Comparison of ENCODE assay signal across 16 mouse cellular contexts in the genomic region with DNA sequence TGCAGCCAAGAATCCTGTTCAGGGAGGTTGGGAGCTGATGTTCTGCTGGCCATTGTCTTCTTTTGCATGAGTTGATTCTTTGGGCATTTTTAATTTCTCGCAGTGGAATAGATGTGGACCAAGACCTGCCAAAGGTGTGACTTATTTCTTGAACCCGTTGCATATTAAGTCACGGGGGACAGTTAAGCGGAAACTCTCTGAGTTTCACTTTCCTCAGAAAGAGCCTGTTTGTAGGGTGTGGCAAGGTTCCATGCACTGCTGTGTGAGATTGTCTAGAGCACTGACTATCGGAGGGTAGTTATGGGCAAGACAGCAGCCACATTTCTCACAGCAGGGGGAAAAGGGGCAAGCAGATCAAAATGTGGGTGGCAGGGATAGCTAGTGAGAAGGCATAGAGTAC.
"Had no signal": no experiment of that assay in that cellular context is flagged by ENCODE, and none has a peak within 500 bp of the region (broad histone marks: within the 10 kb centered on the region; RNA-seq: fewer than 3 reads in every experiment).

No protein-coding gene starts in this region.

- H3K4me2 ChIP-seq: neural tube, embryonic 13.5 days; neural tube, embryonic 15.5 days; stomach, embryonic 15.5 days had no signal

- H3K9me3 ChIP-seq: neural tube, embryonic 13.5 days; neural tube, embryonic 15.5 days; stomach, embryonic 15.5 days had no signal

- H3K36me3 ChIP-seq: stomach, embryonic 15.5 days had no signal

- H3K4me1 ChIP-seq: stomach, embryonic 15.5 days had no signal

- DNase-seq: retina, postnatal 1 day; right cerebral cortex, adult 18-20 months; right cerebral cortex, postnatal 14 days; right cerebral cortex, postnatal 25 days; right cerebral cortex, postnatal 4 days; spleen, adult 18-20 months; thymus, adult 18-20 months; thymus, adult 2 months; thymus, postnatal 14 days; thymus, postnatal 25 days; thymus, postnatal 36 days; thymus, postnatal 4 days had no signal

- H3K4me3 ChIP-seq: neural tube, embryonic 13.5 days; neural tube, embryonic 15.5 days; stomach, embryonic 15.5 days had no signal

- H3K9ac ChIP-seq: neural tube, embryonic 13.5 days; neural tube, embryonic 15.5 days; stomach, embryonic 15.5 days had no signal

- H3K27ac ChIP-seq: neural tube, embryonic 13.5 days; neural tube, embryonic 15.5 days; stomach, embryonic 15.5 days; stomach, postnatal 0 days had no signal

- H3K27me3 ChIP-seq: neural tube, embryonic 13.5 days; neural tube, embryonic 15.5 days; stomach, embryonic 15.5 days had no signal
